Mouse (Mus musculus) embryonic fibroblast, embryonic 13.5 days (primary cell): ENCODE measurements around the gene Med12l.

Source experiments
- CTCF ChIP-seq: IDR thresholded peaks from 2 replicates; pipeline ENCODE4 v1.5.1; 2011; ENCODE audit warnings: mild to moderate bottlenecking, control low read depth, low read length, moderate library complexity, borderline replicate concordance; ENCODE audit not compliant: insufficient read depth
- POLR2A ChIP-seq: IDR thresholded peaks from 2 replicates; pipeline ENCODE4 v1.6.1; 2011; ENCODE audit warnings: low read depth, mild to moderate bottlenecking, control low read depth, low read length, moderate library complexity

DNA sequence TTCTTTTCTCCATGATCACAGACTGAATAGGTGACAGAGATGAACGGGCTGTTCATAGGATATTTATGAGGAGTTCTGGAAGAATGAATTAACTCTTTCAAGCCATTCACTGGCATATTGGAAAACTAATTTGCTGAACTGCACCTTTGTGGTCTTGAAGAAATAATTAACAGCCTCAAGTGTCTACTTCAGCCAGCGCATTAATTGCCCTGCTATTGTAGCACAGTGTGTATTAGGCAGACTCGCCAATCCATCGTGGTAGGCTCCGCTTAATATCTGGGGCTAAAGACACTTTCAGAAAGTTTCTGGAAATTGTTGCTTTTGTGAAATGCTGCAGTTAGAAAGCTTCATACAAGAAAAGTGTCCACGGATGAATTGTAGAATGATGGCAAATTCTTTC, 35.9 kb downstream of the Med12l start:
- TF ChIP-seq CTCF (no peak), POLR2A (no peak)
